Mouse (Mus musculus) thymus, postnatal 14 days (tissue): ENCODE data around the gene Srsf2.
A peak's percentile ranks its signal among the peaks of the same experiment; 100 is the strongest.
"Not testable (repeated sequence)": the region's sequence is repeated elsewhere in the genome, so short reads cannot be mapped to it uniquely, and the experiment has no call there.

Experiments used
- DNase-seq: peaks from one replicate; pipeline ENCODE4 v3.0.0; 2021

Srsf2 gene

GRCm38 (mm10) chr11:116826550-116827504, 26.1 kb downstream of the Srsf2 start:
- no peak for DNase-seq

- DNase-seq = no peak
Measured at GRCm38 (mm10) chr11:116825230-116825629, 27.7 kb downstream of the Srsf2 start.

- DNase-seq = not testable (repeated sequence)
Measured at GRCm38 (mm10) chr11:116823885-116824284, 29.0 kb downstream of the Srsf2 start.

GRCm38 (mm10) chr11:116823255-116823654, 29.6 kb downstream of the Srsf2 start:
- no peak for DNase-seq

DNA sequence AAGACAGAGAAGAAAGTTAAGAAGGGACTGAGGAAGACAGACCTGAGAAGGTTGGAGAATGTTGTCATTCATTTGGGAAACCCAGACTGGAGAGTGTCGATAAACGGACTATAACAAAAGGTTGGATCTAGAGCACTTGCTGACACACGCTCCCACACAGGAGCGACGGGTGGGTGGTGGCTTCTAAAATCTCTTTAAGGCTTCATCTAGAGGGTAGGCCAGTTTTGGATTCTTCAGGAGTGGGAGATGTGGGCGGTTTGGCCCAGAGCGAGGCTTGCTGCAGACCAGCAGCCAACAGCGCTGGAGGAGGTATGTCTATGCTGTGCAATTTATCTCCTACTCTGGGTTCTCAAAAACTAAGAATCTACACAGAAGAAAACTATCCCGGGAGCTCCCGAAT, 30.3 kb downstream of the Srsf2 start:
- DNase-seq = no peak

DNA sequence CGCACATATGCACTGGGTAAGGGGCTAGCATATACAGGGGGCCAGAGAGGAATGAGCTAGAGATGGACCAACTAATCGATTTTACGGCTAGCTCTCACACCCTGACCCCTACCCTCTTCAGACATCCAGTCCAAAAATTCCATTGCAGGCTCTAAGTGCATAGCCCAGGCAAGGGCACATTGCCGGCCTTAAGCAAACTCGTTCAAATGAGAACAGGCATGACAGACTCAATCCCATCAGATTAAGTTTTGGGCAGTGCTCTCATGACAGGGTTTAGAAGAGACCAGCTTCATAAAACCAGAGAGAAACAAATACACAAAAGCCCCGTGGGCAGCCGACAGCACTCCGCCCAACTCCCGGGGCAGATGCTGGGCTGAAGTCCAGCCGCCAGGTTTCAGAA, 30.7 kb downstream of the Srsf2 start:
- no peak for DNase-seq

DNA sequence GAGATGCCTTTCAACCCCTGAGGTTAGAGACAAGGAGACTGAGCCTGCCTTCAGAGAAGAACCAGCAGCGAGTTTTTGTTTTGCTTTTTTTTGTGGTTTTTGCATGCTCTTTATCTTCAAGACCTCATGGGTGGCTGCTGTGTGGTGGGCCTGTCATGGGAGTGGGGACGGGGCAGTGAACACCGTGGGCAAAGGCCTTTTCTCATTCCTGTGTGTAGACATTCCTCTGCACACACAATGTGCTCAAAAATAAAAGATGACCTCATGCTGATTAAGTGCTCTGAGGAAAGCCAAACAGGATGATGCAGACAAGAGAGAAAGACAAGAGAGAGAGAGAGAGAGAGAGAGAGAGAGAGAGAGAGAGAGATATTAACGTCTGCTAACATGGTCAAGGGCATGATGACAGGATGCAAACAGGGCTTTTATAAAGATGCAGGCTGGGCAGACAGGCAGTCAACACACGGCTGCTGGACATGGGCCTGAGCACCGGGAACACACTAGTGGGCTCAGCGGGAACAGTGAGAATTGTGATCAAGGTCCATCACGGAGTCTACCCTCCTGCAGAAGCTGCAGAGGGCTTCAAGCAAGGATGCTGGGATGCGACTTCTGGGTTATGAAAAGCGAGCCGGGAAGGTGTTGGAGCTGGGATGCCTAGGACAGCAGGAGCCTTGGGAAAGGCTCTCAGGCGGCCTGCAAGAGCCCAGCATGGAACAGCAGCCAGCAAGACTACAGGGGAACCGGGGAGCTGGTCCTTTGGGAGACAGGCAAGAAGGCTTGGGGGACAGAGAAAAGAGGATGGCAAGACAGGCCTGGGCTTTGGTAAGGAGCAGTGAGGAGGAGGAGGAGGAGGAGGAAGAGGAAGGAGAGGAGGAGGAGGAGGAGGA, 31.6 kb downstream of the Srsf2 start:
- DNase-seq = no peak

DNA sequence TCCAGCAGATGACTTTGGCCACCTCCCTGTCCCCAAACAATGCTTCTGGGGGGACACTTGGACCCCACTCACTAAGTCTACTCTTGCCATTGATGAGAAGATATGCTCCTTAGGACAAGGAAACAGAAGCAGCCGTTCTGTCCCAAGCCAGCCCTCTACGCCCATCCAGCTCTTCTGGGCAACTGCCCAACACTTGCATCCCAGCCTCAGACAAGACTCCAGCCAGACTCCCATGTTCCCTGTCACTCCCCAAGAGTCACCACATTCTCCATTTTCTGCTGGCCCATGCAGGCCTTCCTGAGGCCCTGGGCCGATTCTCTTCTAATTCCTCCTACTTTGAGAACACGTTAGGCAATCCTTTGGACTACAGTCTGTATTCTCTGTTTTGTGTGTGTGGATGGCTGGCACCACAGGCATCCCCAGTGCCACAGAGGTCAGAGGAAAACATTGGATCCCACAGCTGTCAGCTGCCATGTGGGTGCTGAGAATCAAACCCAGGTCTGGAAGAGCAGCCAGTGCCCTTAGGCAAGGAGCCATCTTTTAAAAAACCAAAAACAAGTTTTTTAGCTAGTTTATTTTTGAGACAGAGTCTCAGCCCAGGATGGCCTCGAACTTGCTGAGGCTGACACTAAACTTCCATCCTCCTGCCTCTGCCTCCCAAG, 32.8 kb downstream of the Srsf2 start:
- DNase-seq = no peak

- DNase-seq = no peak
Measured at GRCm38 (mm10) chr11:116818722-116819121, 34.2 kb downstream of the Srsf2 start.

- DNase-seq = no peak
Measured at GRCm38 (mm10) chr11:116817567-116817966, 35.3 kb downstream of the Srsf2 start.

- no peak for DNase-seq
Measured at GRCm38 (mm10) chr11:116816769-116817168, 36.1 kb downstream of the Srsf2 start.

- DNase-seq = no peak
Measured at GRCm38 (mm10) chr11:116814884-116815415, 37.9 kb downstream of the Srsf2 start.

GRCm38 (mm10) chr11:116814076-116814883, 38.6 kb downstream of the Srsf2 start:
- no peak for DNase-seq

DNA sequence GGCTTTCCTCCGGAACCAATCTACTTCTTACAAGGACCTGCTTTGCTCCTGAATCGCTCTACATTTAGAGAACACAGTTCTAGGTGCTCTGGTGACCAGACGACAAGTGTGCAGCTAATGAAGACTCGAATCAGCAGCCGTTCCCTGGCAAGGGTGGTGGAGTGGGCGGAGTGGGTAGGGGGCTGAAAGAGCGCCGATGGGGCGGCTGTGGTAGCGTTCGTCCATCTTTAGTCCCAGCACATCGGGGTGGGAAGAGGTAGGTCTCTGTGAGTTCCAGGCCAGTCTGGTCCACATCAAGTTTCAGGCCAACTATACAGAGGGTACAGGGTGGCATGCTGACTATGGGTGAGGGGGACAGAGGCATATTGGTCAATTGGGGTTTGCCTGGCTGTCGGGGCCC, 39.3 kb downstream of the Srsf2 start:
- DNase-seq = no peak

DNA sequence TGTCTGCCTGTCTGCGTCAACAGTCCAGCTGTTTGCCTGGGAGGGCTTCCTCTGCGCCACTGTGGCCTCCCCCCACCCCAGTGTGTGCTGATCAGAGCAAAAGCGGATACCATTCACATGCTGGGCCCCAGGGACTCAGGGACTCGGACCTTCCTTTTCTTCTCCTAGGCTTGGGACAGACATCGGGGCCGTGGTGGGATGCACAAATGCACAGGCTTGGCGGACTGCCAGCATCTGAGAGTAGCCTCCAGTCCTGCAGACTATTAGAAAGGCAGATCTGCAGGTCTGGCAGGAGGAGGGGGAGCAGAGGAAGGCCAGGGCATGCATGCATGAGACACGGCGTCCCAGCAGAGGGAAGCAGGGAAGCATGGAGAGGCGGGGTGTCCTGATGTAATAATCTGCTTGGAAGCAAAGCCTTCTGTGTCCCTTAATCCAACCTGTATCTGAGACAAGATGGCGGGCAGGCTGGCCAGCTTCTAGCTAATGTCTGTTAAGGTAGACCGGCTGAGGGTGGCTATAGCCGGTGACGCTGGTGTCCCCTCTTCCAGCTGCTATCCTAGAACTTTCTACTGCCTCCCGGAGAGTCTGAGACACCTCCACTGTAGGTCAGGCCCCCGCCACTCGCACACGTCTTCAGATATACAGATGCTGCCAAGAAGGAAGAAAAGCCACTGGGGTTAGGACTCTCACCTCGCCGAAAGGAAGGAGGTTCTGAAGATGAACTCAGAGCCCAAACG, 39.9 kb downstream of the Srsf2 start:
- no peak for DNase-seq

DNA sequence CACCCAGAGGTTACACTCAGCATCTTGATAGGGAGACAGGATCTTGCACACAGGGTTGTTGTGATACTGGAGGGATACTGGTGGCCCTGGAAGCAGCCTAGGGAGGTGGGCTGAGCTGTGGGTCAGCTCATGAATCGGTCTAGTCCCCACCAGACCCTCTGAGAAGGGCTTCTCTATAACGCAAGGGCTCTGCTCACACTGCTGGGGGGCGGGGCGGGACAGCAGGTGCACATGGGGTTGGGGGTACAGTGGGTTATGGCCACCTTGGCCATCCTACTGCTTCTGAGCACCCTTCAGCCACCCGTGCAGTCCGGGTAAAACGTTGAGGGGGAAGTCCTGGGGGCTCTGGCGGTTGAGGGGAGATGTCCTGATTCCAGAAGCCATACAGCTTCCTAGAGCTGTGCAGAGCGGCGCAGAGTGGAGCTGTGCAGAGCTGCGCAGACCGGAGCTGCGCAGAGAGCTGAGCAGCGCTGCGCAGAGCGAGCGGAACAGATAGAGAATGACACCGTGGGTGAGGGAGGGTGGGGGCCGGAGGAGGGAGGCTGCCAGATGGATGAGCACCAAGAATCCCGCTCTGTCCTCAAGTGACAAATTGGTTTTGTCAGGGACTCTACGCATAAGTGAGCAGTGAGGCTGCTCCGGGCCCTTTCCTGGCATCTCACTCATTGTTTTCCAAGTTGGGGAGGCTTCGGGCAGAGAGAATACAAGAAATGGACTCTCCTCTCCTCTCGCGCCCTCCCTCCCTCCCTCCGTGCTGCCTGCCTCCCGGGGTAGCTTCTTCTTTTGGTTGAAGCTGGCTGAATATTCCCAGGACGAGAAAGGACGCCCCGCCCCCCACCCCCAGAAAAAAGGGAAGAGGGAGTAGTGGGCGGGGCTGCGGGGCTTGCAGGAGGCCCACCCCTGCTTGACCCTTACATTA, 41.7 kb downstream of the Srsf2 start:
- peak; percentile 67 for DNase-seq

GRCm38 (mm10) chr11:116810528-116810927, 42.4 kb downstream of the Srsf2 start:
- no peak for DNase-seq

DNA sequence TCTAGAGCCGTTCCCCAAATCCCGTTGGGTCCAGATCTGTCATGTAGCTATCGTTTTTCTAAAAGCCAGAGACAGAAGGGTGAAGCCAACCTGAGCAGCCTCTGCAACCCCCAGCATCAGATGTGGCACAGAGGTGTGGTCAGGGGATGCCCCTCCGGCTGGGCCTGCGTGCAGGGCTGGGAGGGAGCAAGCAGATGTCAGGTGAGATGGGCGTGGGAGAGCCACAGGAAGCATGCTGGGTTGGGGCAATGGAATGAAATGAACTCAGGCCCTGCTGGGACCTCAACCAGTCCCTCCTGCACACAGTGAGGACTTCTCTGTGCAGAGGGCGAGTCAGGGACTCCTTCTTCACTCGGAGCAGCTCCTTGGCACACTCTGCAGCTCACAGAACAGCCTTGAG, 43.4 kb downstream of the Srsf2 start:
- no peak for DNase-seq

DNA sequence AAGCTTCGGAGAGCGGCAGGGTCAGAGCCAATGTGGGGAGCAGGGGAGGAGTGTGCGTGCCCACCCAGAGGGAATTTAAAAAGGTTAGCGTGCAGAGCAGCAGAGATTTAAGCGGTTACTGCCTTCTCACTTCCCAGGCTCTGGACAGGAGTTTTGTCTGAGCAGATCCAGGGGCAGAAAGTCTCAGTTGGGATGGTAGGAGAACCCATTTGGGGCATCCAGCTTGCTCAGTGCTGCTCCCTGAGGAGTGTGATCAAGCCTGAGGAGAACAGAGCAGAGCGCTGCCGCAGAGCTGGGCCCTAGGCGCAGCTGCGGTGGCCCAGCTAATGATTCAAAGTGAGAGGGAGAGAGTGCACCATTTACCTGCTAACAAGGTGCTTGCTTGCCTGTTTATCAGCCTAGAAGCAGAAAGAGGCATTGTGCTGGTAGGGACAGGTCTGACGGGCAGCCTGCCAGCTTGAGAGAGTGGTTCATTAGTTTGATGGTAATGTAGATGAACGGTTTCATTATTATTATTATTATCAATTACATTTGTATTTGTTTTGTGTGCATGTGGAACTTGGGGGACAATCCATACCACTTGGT, 44.0 kb downstream of the Srsf2 start:
- no peak for DNase-seq
